Mouse (Mus musculus): ENCODE measurements around the gene Rasal2.
"Not testable (repeated sequence)": the region's sequence is repeated elsewhere in the genome, so short reads cannot be mapped to it uniquely, and the experiment has no call there.

Gene Rasal2

GRCm38 (mm10) chr1:157243576-157244452, 168.6 kb downstream of the Rasal2 start:
- no peak for DNase-seq (ENCODE audit: low read depth)

GRCm38 (mm10) chr1:157239687-157240086, 172.7 kb downstream of the Rasal2 start:
- no peak for DNase-seq (ENCODE audit: low read depth)

- DNase-seq (ENCODE audit: low read depth), result not testable (repeated sequence)
These were observed 175.6 kb downstream of the Rasal2 start for GRCm38 (mm10) chr1:157236650-157237344.

GRCm38 (mm10) chr1:157233451-157233850, 178.9 kb downstream of the Rasal2 start:
- DNase-seq (ENCODE audit: low read depth), result no peak

GRCm38 (mm10) chr1:157232372-157232771, 180.0 kb downstream of the Rasal2 start:
- DNase-seq (ENCODE audit: low read depth), result no peak

- DNase-seq (ENCODE audit: low read depth), result no peak
These were observed 181.4 kb downstream of the Rasal2 start for GRCm38 (mm10) chr1:157231016-157231415.

- no peak for DNase-seq (ENCODE audit: low read depth)
These were observed 182.0 kb downstream of the Rasal2 start for GRCm38 (mm10) chr1:157230386-157230785.

GRCm38 (mm10) chr1:157225013-157225412, 187.4 kb downstream of the Rasal2 start:
- DNase-seq (ENCODE audit: low read depth), result no peak

- DNase-seq (ENCODE audit: low read depth), result peak; percentile 6
These were observed 191.5 kb downstream of the Rasal2 start for GRCm38 (mm10) chr1:157220910-157221309.

- DNase-seq (ENCODE audit: low read depth), result no peak
These were observed 191.9 kb downstream of the Rasal2 start for GRCm38 (mm10) chr1:157220466-157220865.

GRCm38 (mm10) chr1:157208754-157209153, 203.6 kb downstream of the Rasal2 start:
- no peak for DNase-seq (ENCODE audit: low read depth)

GRCm38 (mm10) chr1:157205685-157206084, 206.7 kb downstream of the Rasal2 start:
- DNase-seq (ENCODE audit: low read depth), result no peak

- no peak for DNase-seq (ENCODE audit: low read depth)
These were observed 229.4 kb downstream of the Rasal2 start for GRCm38 (mm10) chr1:157183043-157183442.

- DNase-seq (ENCODE audit: low read depth), result no peak
These were observed 230.0 kb downstream of the Rasal2 start for GRCm38 (mm10) chr1:157182431-157182830.

GRCm38 (mm10) chr1:157181081-157181480, 231.3 kb downstream of the Rasal2 start:
- DNase-seq (ENCODE audit: low read depth), result no peak

- DNase-seq (ENCODE audit: low read depth), result no peak
These were observed 233.2 kb downstream of the Rasal2 start for GRCm38 (mm10) chr1:157178988-157179764.

GRCm38 (mm10) chr1:157169292-157169691, 243.1 kb downstream of the Rasal2 start:
- no peak for DNase-seq (ENCODE audit: low read depth)

GRCm38 (mm10) chr1:157168891-157169290, 243.5 kb downstream of the Rasal2 start:
- DNase-seq (ENCODE audit: low read depth), result no peak

- DNase-seq (ENCODE audit: low read depth), result no peak
These were observed 258.6 kb downstream of the Rasal2 start for GRCm38 (mm10) chr1:157153781-157154180.

- DNase-seq (ENCODE audit: low read depth), result no peak
These were observed 262.3 kb downstream of the Rasal2 start for GRCm38 (mm10) chr1:157150107-157150506.

GRCm38 (mm10) chr1:157144621-157145020, 267.8 kb downstream of the Rasal2 start:
- no peak for DNase-seq (ENCODE audit: low read depth)

- no peak for DNase-seq (ENCODE audit: low read depth)
These were observed 269.0 kb downstream of the Rasal2 start for GRCm38 (mm10) chr1:157143326-157143932.

Measured in c-Kit-positive CD71-positive TER-119-negative erythroid progenitor cells, embryonic 14.5 days (primary cell).